Mouse (Mus musculus) cerebral cortex, adult 2 months (tissue): ENCODE data around the gene Phf20.

ENCODE experiments used
- WGBS: fragments of 180-500 bp; shearing (Covaris S2); methylation state at CpG from one replicate; pipeline ENCODE4 v1.1.7; 2018; 5-methylcytosine and 5-hydroxymethylcytosine counted together

The Phf20 gene

GRCm38 (mm10) chr2:156196302-156197128 lies at the start of gene Phf20:
Gene Phf20, plus strand, starts transcription at chr2:156196466.
- under 1% methylated on average over 85 of the region's 88 CpGs for WGBS

GRCm38 (mm10) chr2:156147316-156147915 lies 48.9 kb upstream of the Phf20 start:
- 62% methylated on average over 3 of the region's 3 CpGs for WGBS

- WGBS = 90% methylated on average over 1 of the region's 1 CpGs
These were observed 30.8 kb upstream of the Phf20 start for GRCm38 (mm10) chr2:156165478-156165877.

GRCm38 (mm10) chr2:156166557-156166956 lies 29.7 kb upstream of the Phf20 start:
- 83% methylated on average over 5 of the region's 5 CpGs for WGBS

GRCm38 (mm10) chr2:156177079-156177478 lies 19.2 kb upstream of the Phf20 start:
- WGBS = 26% methylated on average over 6 of the region's 6 CpGs

GRCm38 (mm10) chr2:156177651-156178050 lies 18.6 kb upstream of the Phf20 start:
- 14% methylated on average over 7 of the region's 7 CpGs for WGBS

GRCm38 (mm10) chr2:156179046-156179795 lies 17.0 kb upstream of the Phf20 start:
- WGBS = under 1% methylated on average over 47 of the region's 47 CpGs

GRCm38 (mm10) chr2:156179796-156180093 lies 16.5 kb upstream of the Phf20 start:
- WGBS = under 1% methylated on average over 41 of the region's 41 CpGs

- under 1% methylated on average over 47 of the region's 47 CpGs for WGBS
These were observed 16.0 kb upstream of the Phf20 start, which contains the start of gene Rbm39 for GRCm38 (mm10) chr2:156180094-156180821. Gene Rbm39, minus strand, starts transcription at chr2:156180238.

GRCm38 (mm10) chr2:156180824-156181590 lies 15.3 kb upstream of the Phf20 start:
- WGBS = 6% methylated on average over 8 of the region's 8 CpGs

GRCm38 (mm10) chr2:156181592-156181991 lies 14.7 kb upstream of the Phf20 start:
- 79% methylated on average over 2 of the region's 2 CpGs for WGBS

- WGBS = 74% methylated on average over 7 of the region's 7 CpGs
These were observed 7.0 kb upstream of the Phf20 start for GRCm38 (mm10) chr2:156189241-156189640.

GRCm38 (mm10) chr2:156190004-156190896 lies 6.0 kb upstream of the Phf20 start:
- 77% methylated on average over 14 of the region's 14 CpGs for WGBS

- WGBS = 95% methylated on average over 2 of the region's 2 CpGs
These were observed 4.7 kb upstream of the Phf20 start for GRCm38 (mm10) chr2:156191540-156191939.

GRCm38 (mm10) chr2:156192068-156192467 lies 4.2 kb upstream of the Phf20 start:
- WGBS = 82% methylated on average over 2 of the region's 2 CpGs

GRCm38 (mm10) chr2:156193066-156193862 lies 3.0 kb upstream of the Phf20 start:
- 87% methylated on average over 3 of the region's 3 CpGs for WGBS

GRCm38 (mm10) chr2:156197129-156197911 lies 1.1 kb downstream of the Phf20 start:
- WGBS = 4% methylated on average over 17 of the region's 17 CpGs

- 31% methylated on average over 3 of the region's 3 CpGs for WGBS
These were observed 3.7 kb downstream of the Phf20 start for GRCm38 (mm10) chr2:156199944-156200343.
